Mouse (Mus musculus) urinary bladder, postnatal 36 days (tissue): ENCODE measurements around the gene Gen1.

ENCODE experiments used
- DNase-seq, 2 experiments: peaks; one replicate each; pipeline ENCODE4 v3.0.0; 2022; ENCODE audit warnings: low spot score in 2 of 2, mixed read lengths in 1 of 2

Gen1 gene

DNA sequence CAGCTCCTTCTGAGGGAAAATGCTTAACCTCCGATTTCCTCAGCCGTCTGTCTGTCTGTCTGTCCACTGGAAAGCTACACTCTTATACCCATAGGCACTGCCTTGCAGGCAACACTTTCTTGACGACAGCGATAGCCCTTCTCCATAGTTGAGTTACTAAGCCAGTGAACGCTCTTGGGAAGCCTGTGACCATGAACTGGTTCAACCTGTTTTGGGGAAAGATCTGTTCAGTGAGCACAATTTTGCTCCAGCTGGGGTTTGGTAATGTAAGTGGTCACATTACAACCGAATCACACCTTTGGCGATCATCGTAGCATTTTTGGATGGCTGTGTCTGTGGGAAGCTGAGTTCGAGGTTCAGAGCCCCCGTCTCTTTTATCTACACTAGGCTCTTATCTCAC, 42.5 kb downstream of the Gen1 start:
- DNase-seq, result no peak

DNA sequence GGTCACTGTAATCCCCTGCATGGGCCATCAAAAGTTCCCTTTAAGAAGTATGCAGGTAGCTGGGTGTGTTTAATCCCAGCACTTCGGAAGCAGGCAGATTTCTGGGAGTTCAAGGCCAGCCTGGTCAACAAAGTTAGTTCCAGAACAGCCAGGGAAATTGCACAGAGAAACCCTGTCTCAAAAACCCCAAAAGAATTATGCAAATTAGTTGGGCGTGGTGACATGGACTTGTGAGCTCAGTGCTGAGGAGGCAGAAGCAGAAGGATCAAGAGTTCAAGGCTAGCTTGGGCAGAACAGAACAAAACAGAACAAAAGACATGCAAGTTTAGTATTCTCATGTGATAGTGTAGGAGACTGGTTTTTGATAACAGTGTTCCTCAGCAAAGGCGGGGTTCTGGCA, 43.0 kb downstream of the Gen1 start:
- DNase-seq, result no peak

DNA sequence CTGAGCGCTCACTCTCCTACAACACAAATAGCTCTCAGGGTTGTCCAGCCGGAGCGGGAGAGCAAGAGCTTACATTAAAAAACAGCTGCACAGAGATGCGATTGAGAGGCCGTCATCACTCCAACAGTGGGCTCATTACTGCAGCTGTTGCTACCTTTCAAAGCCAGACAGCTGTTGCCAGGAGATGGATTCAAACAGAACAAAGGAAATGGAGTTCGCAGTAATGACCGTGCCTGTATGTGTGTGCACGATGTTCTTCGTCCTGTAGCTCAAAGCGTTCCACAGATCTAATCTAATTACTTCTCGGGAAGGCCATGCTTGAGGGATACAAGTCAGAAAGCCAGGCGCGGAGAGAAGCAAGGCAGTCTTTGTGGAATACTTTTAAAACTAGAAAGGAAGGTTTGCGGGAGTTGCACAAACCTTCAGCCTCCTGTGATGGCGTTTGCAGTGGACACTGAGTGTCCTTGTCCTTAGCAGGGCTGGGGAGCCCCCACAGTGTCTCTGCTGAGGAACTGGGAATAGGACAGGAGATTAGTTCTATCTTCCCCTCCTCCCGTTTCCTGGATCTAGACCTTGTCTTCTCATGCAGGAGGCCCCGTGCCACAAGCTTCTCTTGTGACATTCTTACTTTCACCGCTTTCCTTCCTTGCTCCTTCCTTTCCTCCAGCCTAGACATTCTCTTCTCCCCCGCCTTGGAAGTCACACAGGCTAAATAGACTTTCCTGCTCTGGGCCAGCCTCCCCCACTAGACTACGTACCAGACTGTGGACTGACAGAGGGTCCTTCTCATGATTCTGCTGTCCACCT, 43.9 kb downstream of the Gen1 start:
- no peak for DNase-seq

DNA sequence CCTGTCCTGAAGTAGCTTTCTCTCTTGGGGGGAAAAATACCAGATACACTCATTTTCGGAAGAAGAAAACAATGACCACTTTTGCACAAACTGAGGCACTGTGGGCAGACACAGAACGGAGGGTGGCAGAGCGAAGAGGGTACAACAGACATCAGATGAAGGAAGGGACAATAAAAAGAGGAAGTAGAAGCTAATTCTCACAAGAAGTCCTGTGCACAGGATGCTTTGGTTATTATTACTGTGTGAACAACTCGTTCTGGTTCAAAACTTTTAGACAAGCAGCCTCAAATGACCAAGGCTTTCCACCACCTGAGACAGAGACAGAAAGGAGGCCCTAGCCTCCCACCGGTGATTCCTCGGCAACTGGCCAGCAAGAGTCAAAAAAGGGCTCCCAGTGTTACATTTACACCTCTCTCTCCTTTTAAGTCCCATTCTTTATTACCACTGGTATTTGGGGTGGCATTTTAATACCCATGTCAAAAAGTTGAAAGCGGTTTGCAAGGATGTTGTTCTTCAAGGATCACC, 47.8 kb downstream of the Gen1 start:
- DNase-seq, result no peak

DNA sequence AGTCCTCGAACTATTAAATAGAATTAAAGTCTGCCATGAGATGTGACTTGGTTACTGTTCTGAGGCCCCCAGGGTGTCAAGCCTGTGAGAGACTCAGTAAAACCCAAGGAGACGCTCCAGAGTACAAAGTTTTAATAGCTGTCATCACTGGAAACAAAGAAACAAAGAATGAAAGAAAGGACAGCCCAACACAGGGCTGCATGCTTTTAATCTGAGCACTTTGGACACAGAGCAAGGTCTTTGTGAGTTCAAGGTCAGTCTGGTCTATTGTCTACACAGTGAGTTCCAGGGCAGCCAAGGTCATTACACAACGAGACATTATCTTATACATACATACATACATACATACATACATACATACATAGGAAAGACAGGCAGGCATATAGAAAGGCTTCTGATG, 49.1 kb downstream of the Gen1 start:
- DNase-seq, result no peak

DNA sequence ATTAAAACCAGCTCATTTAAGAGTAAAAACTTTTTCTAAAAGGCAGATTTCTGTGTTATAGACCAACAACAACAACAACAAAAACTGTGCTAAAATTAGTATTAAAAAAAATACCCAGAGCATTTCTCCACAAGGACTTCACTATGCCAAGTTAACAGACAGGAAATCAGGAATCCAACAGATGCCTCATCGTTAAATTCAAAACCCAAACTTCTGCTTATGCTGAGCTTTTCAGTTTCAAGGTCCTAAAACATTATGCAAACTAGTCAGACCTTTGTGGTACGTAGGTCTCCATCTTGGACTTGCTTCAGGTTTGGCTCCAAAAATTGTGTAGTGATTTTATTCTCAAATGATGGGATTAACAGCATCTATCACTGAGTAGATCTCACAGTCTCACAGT, 50.0 kb downstream of the Gen1 start:
- DNase-seq, result no peak

DNA sequence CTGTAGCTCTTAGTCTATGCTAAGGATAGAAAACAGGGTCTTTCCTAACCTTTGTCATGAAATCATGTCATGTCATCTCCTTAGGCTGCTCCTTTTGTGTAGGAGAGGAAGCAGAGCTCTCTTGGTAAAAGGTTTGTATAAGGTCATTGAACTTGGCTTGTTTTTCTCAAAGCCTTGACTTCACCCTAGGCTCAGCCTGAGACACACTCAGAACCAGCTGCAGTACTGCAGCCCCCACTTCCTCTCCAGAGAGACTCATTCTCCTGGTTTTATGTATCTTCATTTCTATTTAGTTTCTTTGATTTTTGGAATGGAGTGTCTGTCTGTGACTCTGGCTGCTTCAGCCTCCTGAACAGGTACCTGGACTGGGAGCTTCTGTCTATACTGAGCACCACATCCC, 50.8 kb downstream of the Gen1 start:
- no peak for DNase-seq

DNA sequence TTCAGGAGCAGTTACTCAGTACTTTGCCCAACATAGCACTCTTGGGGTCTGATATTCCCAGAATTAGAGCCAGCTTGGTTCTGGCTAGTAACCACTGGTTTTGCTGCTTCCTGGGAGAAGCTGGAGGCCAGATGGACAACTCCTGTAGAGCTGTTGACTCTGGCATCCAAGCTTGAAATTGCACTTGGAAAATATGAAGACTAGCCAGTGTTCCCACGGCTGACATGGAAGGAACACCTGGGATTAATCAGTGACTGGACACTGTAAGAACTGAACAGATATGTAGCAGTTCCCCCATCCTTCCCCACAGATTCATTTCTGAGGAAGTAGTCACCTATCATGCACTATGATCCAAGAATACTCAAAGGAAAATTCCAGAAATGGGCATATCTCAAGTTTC, 52.7 kb downstream of the Gen1 start:
- no peak for DNase-seq

DNA sequence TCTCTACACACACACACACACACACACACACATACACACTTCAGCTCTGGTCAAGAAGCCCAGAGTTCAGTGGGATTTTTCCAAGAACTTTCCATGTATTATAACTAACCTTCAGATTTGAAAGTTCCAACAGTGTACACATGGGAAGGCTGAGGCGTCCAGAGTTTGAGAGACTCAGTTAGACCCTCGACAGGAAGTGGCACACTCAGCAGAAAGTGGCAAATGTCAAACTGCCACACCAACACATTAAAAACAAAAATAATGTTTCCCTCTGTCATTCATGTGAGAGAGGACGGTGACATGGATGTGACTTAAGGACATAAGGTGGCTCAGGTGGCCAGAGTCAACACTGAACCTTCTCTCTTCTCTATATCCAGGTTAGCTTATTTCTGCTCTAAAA, 55.2 kb downstream of the Gen1 start:
- no peak for DNase-seq

DNA sequence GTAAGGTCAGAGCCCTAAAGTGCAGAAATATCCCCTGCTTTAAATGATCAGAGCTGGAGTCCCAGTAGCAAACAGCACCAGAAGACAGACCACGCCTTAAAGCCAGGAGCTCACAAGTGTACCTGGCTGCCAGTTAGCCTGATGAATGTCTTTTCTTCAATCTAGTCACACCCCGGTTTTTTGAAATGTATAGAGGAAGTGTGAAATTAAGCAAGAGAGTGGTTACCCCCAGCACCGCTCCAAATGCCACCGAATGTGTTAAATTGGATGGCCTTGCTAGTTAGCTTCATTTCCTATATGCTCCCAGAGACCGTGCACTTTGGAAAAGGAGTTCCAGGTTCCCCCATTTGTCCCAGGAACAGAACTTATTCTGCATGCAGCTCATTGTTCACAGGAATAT, 56.0 kb downstream of the Gen1 start:
- DNase-seq, result no peak

DNA sequence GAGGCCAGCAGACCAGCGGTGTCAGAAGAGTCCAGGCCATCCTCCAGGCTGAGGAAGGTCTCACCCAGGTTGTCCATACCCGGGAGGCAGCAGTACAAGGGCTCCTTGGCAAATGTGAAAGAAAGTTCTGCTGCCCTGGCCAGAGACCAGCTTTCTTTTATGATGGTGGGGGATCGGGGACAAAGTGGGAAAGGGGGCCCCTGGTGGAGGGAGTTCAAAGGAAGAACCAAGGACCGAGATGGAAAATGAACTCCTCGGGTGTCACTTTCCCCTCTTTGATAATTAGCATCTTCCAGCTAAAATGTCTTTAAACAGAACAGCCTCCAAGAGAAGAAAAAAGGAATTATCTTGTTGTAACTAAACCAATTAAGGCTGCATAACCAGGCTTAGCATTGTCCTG, 56.7 kb downstream of the Gen1 start, which contains the start of gene Msgn1:
Gene Msgn1 (minus strand): TSS at position 101 of the 400 bp plus-strand sequence.
- no peak for DNase-seq

DNA sequence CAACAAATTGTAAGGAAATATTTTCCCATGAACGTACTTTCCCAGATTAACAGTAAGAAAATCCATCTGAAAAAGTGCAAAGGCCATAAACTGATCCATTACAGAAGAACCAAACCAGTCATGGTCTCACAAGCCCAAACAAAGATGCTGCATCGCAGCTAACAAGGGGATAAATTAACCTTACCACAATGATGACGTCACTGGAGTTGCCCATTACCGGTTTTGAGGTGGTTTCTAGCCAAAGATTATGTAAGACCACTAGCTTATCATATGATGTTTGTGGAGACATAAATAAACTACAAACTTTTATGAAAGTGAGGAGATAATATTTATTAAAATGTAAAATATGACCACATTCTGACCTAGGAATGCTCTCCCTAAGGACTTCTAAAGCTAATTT, 59.3 kb downstream of the Gen1 start:
- DNase-seq, result no peak

DNA sequence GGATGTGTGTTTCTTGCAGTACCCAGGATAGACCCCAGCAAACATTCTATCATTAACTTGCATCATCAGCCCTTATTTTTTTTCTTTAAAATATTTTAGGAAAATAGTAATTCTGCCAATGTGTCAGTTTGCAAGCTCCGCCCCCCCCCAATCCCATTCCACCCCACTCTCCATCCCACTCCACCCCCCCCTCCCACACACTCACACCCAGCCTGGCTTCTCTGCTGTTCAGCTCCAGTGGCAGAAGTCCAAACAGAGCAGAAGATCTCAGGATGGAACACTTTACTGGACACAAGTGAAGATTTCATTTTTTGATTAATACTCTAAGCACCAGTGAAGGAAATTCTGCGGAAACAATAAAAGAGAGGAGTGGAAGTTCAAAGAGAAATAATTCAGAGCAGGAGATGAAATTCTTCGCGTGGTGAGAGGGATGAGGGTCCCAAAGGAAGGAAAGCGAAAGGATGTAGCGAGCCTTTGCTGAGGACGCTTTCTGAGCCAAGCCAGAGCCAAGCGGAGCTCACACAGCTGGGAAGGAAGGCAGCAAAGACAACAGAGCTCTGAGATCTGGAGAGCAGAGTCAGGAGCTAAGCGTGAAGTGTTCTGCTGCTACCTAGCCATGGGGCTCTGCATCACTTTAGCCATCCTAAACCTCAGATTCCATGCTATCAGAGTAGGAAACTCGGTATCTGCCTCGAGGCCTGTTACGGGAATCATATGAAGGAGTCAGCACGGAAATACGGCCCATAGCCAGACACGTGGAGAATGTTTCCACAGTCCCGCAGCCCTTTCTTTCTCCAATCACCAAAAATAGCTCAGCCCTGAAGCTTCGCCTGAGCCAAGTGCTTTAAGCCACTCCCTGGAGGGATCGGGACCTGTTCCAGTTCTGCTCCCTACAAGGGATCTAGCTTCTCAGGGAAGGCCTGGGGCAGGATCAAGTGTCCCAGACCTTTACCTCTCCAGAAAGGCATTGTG, 61.6 kb downstream of the Gen1 start:
- DNase-seq, result peak; percentile 47 to 74

DNA sequence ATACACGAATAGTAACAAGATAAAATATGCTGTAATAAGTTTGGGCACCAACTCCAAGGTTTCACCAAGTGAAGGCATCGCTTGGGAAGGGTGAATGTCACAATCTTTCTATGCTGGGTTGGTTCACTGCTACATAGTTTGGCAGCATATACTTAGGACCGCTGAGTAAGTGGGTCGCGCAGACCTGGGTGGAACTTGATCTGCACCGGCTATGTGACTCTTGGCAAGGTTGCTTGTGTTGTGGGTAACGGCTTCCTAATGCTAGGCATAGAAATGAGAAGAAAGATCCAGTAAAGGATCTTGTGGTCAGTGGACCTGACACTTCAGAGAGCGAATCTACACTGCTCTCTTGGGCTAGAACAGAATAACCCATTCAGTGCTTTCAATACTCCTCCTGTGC, 63.1 kb downstream of the Gen1 start:
- no peak for DNase-seq

DNA sequence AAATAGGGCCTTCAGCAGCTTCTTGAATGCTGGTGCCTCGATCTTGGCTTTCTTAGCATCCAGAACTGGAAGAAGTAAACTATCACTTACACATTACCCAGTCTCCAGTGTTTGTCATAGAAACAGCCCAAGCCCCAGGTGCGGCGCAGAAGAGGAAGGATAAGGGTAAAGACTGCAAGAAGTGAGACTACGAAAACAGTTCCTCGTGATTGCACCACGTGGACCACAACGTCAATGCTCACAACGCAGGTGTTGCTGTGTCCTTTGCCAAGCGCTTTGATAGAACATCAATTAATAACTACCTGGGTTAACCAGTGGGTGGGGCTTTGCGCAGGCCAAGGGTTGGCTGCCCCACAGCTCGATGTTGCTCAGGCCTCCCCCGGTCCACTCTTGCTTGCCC, 64.9 kb downstream of the Gen1 start:
- no peak for DNase-seq

DNA sequence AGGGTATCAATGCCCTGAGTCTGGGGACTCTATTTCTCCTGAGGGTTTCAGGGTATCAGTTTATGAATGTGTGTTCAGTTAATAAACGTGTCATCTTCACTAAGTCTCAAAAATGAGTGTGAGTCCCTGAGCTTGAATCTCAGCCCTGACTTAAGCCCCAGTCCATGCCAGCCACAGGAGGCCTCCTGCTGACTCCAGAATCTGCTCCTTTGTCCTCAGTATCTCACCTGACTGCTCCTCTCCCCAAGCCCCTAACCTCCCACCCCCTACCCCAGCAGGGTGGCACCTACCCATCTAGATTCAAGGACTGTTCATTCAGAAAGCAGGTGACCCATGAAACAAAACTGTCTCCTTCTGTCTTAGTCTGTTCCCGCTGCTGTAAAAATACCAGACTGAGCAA, 67.0 kb downstream of the Gen1 start:
- no peak for DNase-seq

DNA sequence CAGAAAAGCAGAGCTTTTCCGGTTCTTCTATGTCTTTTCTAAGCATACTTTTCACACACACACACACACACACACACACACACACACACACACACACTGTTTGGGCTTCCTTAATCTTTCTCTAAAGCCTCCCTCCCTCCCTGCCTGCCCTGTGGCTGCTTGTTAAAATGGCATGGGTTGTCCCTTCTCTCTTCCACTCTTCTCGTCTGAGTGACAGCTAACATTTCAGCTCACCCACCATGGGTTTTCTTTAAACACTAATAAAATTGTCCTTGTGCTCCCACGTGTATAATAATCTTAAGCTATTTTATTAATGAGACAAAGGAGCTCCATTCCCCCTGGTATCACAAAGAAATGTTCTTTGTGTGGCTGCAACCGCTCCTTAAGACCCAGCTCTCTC, 67.6 kb downstream of the Gen1 start:
- DNase-seq, result no peak

DNA sequence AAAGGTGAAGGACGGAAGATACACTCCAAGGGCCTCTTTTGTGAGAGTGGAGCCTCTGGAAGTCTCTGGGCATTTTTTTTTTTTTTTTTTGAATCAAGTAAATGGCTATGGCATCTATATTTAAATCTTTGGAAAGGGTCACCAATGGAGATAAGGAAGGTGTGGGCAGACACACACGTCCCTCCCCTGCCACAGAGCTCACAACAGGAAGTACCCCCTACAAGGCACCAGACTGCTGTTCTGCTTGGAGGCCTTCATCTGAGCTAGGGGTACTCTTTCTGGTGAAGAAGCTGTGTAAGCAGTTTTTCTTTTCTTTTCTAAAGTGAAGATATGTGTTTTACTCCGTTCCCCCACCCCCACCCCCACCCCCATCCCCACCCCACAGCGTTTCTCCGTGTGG, 68.8 kb downstream of the Gen1 start:
- no peak for DNase-seq

DNA sequence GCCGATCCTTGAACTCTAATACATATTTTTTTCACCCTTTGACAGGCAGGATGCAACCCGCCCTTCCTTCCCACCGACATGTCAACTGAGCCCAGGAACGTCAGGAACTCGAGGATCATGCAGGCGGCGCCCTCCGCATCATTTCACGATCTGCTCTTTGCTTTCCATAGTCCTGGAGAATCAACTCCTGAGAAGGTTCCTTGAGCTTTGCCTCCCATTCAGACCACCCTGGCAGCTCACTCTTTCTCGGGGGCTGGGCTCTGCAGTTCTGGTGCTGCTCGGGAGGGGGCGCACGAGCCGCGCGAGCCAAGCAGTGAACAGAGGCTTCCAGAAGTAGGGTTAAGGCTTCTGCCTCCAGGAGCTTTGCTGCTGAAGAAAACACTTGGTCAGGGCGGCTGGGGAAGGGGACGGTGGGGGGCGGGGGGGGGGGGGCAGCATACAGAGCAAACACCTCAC, 69.4 kb downstream of the Gen1 start:
- peak; percentile 69 to 75 for DNase-seq

DNA sequence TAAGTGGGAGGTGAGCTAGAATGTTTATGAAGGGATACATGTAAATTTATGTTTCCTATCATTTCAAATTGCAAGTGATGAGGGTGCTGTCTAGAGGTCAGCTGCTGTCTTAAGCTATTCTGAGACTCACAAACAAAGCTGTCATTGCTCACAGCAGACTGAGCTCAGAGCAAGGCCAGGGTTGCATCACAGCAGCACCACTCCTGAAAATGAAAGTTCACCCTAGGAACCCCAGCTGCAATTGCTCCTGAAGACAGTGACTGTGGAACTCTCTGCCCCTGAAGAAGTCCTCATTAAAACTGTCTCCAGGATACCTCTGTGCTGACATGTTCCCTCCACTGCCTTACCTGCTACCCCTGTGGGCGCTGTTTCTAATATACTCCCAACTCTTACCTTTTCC, 70.6 kb downstream of the Gen1 start:
- DNase-seq, result no peak
